Mouse (Mus musculus) heart, postnatal 0 days (tissue): Measurements from ENCODE around the gene Tmem121b. TPM values are rescaled to one million over a fixed set of nuclear protein-coding genes. Genes with fewer than 3 reads are reported as not detected.

Experiments used
- ATAC-seq: fragments of 200-750 bp; cut with Nextera tagmentation; 2 replicates; pipeline ENCODE4 v1.8.0; 2017; ENCODE audit warnings: low read depth, moderate number of reproducible peaks, moderate library complexity; ENCODE audit not compliant: insufficient read depth
- DNase-seq: peaks from one replicate; pipeline ENCODE4 v3.0.0-alpha.2; 2016; ENCODE audit warnings: low spot score
- H3K27ac ChIP-seq: fragments of 300-500 bp; sonication (generic); 2 replicates; pipeline ENCODE4 v1.5.1; 2014; ENCODE audit warnings: low read depth, mild to moderate bottlenecking
- H3K27me3 ChIP-seq: fragments of 300-500 bp; sonication (generic); 2 replicates; pipeline ENCODE4 v1.6.1; 2014; ENCODE audit warnings: low read length, mixed read lengths; ENCODE audit not compliant: control insufficient read depth, insufficient read depth
- H3K36me3 ChIP-seq: fragments of 300-500 bp; sonication (generic); replicated peaks from 2 replicates; pipeline ENCODE4 v1.6.1; 2014; ENCODE audit warnings: low read length, mixed read lengths; ENCODE audit not compliant: control insufficient read depth, insufficient read depth
- H3K4me1 ChIP-seq: fragments of 300-500 bp; sonication (generic); 2 replicates; pipeline ENCODE4 v1.6.1; 2014; ENCODE audit warnings: antibody characterized with exemption; ENCODE audit not compliant: control insufficient read depth, insufficient read depth
- H3K4me2 ChIP-seq: fragments of 300-500 bp; sonication (generic); 2 replicates; pipeline ENCODE4 v1.6.1; 2014; ENCODE audit warnings: low read depth, mild to moderate bottlenecking, low read length, moderate library complexity
- H3K4me3 ChIP-seq: fragments of 300-500 bp; sonication (generic); 2 replicates; pipeline ENCODE4 v1.5.1; 2014; ENCODE audit warnings: low read depth, low read length
- H3K9ac ChIP-seq: fragments of 300-500 bp; sonication (generic); replicated peaks from 2 replicates; pipeline ENCODE4 v1.6.1; 2014; ENCODE audit warnings: low read depth, low read length, mixed read lengths
- H3K9me3 ChIP-seq: fragments of 300-500 bp; sonication (generic); replicated peaks from 2 replicates; pipeline ENCODE4 v1.6.1; 2016; ENCODE audit warnings: low read length; ENCODE audit not compliant: control insufficient read depth
- CTCF ChIP-seq: IDR thresholded peaks from 2 replicates; pipeline ENCODE4 v1.5.1; 2016; ENCODE audit warnings: antibody characterized with exemption, control low read depth, low read depth
- EP300 ChIP-seq: IDR thresholded peaks from 2 replicates; pipeline ENCODE4 v1.6.1; 2016; ENCODE audit warnings: antibody characterized with exemption, low read depth
- WGBS: fragments of 180-500 bp; shearing (Covaris S2); extraction: QIAGEN DNeasy Blood & Tissue Kit; methylation state at CpG from one replicate; pipeline ENCODE4 v1.1.7; 2014; 5-methylcytosine and 5-hydroxymethylcytosine counted together
- polyA plus RNA-seq: library from polyadenylated mRNA; unstranded; fragments of >200 nt; fragmentation: Nextera tagmentation; extraction: Ambion mirVana; gene quantifications from 2 replicates; pipeline ENCODE4 v1.2.1, GENCODE M21; 2015
- total RNA-seq: library from RNA; depleted of rRNA; stranded (reverse); fragments of >200 nt; gene quantifications from 2 replicates; pipeline ENCODE4 v1.2.3, GENCODE M21; 2014; ENCODE audit warnings: low replicate concordance; rRNA removed

Gene Tmem121b
- total RNA-seq (not detected in 2 replicates), polyA plus RNA-seq (not detected in 2 replicates)

GRCm38 (mm10) chr6:120493374-120494181, at the start of gene Tmem121b:
Tmem121b (minus strand) TSS chr6:120493807.
- Histone ChIP-seq H3K4me2 (peak within 1 kb of the TSS; percentile 100), H3K27ac (no peak within 1 kb of the TSS), H3K9ac (peak within 1 kb of the TSS; percentile 45), H3K4me3 (peak within 1 kb of the TSS; percentile 70), H3K27me3 (peaks cover 49% of the 10 kb centered on the region), H3K9me3 (no peaks in the 10 kb centered on the region), H3K36me3 (no peaks in the 10 kb centered on the region), H3K4me1 (peaks cover 10% of the 10 kb centered on the region; the same call in 1 of the 2 replicates)
- WGBS, result under 1% methylated on average over 49 of the region's 84 CpGs
- DNase-seq, result peak; percentile 65
- peak; percentile 42; the same call in 1 of the 2 replicates for ATAC-seq
- TF ChIP-seq CTCF (no peak), EP300 (no peak)

GRCm38 (mm10) chr6:120542061-120542460, 48.5 kb upstream of the Tmem121b start:
- ATAC-seq (no peak), DNase-seq (no peak)
- H3K27ac ChIP-seq, result no peak overlapping the region
- no peak for TF ChIP-seq EP300
- TF ChIP-seq CTCF, result no peak
- 42% methylated on average over 1 of the region's 1 CpGs for WGBS
- peaks cover 10% of the 10 kb centered on the region for H3K4me1 ChIP-seq
- H3K4me3 ChIP-seq, result no peak overlapping the region
- H3K4me2 ChIP-seq, result no peak overlapping the region
- H3K9me3 ChIP-seq, result no peaks in the 10 kb centered on the region
- H3K9ac ChIP-seq, result no peak overlapping the region
- no peaks in the 10 kb centered on the region for H3K27me3 ChIP-seq
- H3K36me3 ChIP-seq, result no peaks in the 10 kb centered on the region

DNA sequence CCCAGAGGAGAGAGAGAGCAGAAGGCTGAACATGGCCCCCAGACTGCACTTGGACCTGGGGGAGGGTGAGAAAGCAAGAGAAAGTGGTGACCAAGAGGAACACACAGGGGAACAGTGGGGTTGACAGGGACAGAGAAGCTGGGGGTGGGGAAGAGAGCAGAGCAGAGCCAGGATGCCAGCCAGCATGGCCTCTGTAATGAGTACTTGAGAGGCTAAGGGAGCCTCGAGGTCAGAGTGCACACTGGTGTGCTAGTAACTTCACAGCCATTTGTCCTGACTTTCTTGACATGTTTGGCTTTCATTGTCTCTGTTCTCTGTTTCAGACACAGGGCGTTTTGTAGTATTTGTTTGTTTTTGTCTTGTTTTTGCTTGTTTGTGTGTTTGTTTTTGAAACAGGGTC, 47.8 kb upstream of the Tmem121b start:
- 43% methylated on average over 2 of the region's 2 CpGs for WGBS
- no peak for ATAC-seq
- peaks cover 10% of the 10 kb centered on the region for H3K4me1 ChIP-seq
- TF ChIP-seq EP300 (no peak), CTCF (no peak)
- no peak overlapping the region for H3K9ac ChIP-seq
- H3K9me3 ChIP-seq, result no peaks in the 10 kb centered on the region
- H3K36me3 ChIP-seq, result no peaks in the 10 kb centered on the region
- H3K4me3 ChIP-seq, result no peak overlapping the region
- no peak overlapping the region for H3K27ac ChIP-seq
- no peak overlapping the region for H3K4me2 ChIP-seq
- no peak for DNase-seq
- H3K27me3 ChIP-seq, result no peaks in the 10 kb centered on the region

DNA sequence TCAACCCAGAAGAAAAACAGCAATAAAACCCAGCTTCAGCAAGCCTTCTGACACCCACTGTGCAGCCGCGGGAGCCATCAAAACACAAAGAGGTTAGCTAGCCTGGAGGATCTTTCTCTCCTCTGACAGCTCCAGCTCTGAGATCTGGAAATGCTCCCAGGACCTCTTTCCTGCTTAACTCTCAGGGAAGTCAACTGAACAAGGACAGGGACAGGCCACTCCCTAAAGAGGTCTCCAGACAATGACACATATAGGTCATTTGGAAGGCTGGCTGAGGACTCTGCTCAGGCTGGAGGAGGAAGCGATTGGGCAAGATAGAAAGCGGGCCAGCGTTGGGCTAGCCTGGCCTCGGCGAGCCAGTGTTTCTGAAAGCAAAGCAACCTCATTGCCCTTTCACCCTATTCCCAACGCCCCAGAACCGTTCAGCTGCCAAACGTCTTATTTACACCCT, 46.2 kb upstream of the Tmem121b start:
- Histone ChIP-seq H3K9ac (0 out of 2 replicates have a peak overlapping the region, but pooled peaks have one; percentile 24), H3K4me2 (no peak overlapping the region), H3K36me3 (no peaks in the 10 kb centered on the region), H3K4me3 (no peak overlapping the region), H3K9me3 (no peaks in the 10 kb centered on the region), H3K27me3 (no peaks in the 10 kb centered on the region), H3K27ac (peak overlapping the region; percentile 83), H3K4me1 (peaks cover 10% of the 10 kb centered on the region)
- DNase-seq, result peak; percentile 32
- peak; percentile 72 for ATAC-seq
- WGBS, result 34% methylated on average over 10 of the region's 10 CpGs
- TF ChIP-seq CTCF, result no peak

- peak overlapping the region; percentile 19; the same call in 1 of the 2 replicates for H3K4me3 ChIP-seq
- peak overlapping the region; percentile 24; the same call in 1 of the 2 replicates for H3K9ac ChIP-seq
- TF ChIP-seq CTCF (peak; percentile 98), EP300 (no peak)
- ATAC-seq (peak; percentile 86), DNase-seq (peak; percentile 83)
- H3K36me3 ChIP-seq, result no peaks in the 10 kb centered on the region
- H3K27ac ChIP-seq, result peak overlapping the region; percentile 83
- WGBS, result 6% methylated on average over 16 of the region's 16 CpGs
- no peaks in the 10 kb centered on the region for H3K27me3 ChIP-seq
- H3K9me3 ChIP-seq, result no peaks in the 10 kb centered on the region
- H3K4me2 ChIP-seq, result peak overlapping the region; percentile 49
- H3K4me1 ChIP-seq, result peaks cover 10% of the 10 kb centered on the region
Observed at GRCm38 (mm10) chr6:120539132-120539759, 45.6 kb upstream of the Tmem121b start.
